Mouse (Mus musculus) heart, adult 9 months (tissue): ENCODE results near the gene Lrrn4cl.
"Not testable (repeated sequence)": the region's sequence is repeated elsewhere in the genome, so short reads cannot be mapped to it uniquely, and the experiment has no call there.

ENCODE experiments used
- DNase-seq, 2 experiments: peaks; one replicate each; pipeline ENCODE4 v3.0.0; 2022; ENCODE audit warnings: low spot score in 2 of 2

Gene Lrrn4cl

DNA sequence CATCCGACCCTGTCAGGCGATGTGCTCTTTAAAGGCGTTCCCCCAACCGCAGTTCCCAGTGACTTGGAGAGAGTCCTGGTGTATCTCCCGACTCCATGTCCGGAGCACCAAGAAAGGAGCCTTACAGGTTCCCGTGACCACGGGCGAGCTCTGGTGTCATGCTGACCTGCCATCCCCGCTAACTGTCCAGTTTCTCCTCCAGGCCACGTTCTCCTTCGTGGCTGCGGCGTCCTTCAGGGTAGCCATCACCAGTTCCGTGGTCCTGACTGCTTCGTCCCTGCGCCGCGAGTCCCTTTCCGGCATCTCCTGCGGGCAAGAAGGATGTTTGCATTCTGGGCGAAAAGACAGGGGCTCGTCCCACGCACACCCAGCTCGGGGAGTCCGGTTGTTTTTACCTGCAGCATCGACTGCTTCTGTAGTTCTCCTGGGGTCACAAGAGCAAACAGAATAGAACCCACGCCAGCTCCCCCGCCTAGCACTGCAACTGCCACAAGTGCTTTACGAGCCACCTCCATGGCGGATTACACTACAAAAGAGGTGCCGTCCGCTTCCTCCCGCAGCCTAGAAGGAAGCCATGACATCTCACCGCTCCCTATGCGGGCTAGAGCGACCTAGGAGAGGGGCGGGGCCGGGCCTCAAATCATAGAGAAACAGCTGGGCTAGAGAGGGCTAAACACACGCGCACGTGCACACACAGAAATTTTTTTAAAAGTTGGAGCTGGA, 29.9 kb downstream of the Lrrn4cl start, which contains the start of gene Uqcc3:
Uqcc3 (minus strand) TSS at position 613 of the 723 bp plus-strand sequence.
- peak; percentile 91 to 92 for DNase-seq

DNA sequence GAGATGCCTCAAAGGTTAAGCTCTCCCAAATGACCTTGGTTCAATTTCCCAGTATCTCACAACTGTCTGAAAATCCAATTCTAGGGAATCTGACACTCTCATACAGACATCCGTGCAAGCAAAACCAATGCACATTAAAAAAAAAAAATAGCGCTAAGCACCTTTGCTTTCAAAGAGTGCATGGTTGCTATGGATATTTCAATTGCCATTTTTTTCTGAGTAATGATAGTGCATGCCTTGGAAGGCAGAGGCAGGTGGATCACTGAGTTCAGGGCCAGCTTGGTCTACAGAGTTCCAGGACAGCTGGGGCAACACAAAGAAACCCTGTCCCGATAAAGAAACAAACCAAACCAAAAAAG, 30.4 kb downstream of the Lrrn4cl start:
- DNase-seq: no peak

DNA sequence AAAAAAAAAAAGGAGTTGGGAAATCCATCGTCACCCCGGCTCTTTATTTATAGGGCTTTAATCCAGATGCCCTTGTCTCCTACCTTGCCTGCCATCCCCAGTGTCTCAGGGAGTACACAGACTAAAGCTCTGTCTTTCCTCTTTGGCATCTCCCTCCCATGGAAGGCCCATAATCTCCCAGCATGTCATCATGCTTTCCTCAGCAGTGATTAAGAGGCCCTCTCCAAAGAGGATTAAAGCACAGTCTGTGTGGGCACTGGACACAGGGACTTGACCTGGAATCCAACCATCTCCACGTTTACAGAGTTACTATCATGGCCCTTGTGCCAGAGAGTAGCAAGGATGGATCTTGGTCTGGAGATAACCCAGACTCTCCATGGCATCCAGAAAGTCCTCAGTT, 33.0 kb downstream of the Lrrn4cl start, which contains the start of the genes Lbhd1 and Gm49403:
Lbhd1 (plus strand) TSS at position 117 of the 400 bp plus-strand sequence.
Gm49403 (plus strand) TSS at position 315 of the 400 bp plus-strand sequence.
- no peak for DNase-seq

DNA sequence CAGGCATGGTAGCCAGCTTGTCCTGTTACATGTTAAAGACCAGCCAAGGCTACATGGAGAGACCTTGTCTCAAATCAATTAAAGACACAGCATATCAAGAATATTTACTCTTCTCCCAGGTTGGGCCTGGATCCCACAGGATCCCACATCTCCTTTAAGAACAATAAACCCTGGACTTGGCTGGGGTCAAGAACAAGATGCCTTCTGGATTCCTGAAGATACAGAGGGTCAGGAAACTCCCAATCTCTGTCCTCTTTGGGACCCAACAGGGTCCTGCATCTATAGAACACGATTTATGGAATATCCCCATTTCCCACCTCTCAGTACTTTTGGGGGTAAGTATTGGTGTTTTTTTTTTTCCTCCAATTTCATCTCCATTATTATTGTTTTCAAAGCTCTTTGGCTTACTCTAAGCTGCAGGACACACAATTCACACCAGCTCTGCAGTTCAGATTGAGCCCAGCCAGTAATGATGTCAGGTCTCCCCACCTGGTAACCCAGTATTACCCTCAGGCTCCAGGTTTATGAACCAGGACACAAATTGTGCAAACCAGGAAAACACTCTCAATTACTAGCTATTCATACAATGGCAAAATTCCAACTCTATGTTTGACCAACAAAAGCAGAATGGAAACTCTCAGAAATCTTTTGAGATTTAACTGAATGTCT, 36.5 kb downstream of the Lrrn4cl start:
- no peak for DNase-seq

DNA sequence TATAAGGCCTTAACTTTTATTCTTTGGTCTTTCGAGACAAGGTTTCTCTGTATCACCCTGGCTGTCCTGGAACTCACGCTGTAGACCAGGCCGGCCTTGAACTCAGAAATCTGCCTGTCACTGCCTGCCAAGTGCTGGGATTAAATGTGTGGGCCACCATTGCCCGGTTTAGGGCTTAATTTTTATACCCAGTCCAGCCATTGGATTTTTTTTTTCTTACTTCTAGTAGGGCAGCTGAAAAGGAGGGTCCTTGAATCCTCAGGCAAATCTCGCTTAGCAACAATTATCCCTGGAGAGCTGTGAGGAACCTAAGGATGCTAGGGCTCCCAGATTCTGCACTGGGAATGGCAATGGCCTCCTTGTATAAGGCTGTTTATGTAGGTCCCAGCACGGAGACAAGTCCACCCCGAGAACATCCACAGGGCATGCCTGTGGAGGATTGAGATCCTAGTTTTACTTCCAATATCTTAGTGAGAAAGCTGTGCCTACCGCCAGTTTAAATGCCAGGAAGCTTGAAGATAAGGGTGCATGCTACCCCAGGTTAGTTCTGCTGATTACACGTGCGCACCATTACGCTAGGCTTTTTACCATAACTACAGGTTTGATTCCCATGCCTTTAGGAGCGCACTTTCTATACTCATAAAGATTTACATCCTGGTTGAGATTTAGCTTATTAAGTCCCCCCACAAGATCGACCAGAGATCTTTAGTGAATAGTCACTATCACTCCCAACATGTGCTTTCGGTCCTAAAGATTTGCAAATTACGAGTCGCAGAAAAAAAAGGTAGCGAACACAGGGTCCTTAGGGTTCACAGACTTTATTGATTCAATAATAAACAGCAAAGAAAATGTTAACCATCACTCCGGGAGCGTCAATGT, 37.3 kb downstream of the Lrrn4cl start:
- no peak for DNase-seq

DNA sequence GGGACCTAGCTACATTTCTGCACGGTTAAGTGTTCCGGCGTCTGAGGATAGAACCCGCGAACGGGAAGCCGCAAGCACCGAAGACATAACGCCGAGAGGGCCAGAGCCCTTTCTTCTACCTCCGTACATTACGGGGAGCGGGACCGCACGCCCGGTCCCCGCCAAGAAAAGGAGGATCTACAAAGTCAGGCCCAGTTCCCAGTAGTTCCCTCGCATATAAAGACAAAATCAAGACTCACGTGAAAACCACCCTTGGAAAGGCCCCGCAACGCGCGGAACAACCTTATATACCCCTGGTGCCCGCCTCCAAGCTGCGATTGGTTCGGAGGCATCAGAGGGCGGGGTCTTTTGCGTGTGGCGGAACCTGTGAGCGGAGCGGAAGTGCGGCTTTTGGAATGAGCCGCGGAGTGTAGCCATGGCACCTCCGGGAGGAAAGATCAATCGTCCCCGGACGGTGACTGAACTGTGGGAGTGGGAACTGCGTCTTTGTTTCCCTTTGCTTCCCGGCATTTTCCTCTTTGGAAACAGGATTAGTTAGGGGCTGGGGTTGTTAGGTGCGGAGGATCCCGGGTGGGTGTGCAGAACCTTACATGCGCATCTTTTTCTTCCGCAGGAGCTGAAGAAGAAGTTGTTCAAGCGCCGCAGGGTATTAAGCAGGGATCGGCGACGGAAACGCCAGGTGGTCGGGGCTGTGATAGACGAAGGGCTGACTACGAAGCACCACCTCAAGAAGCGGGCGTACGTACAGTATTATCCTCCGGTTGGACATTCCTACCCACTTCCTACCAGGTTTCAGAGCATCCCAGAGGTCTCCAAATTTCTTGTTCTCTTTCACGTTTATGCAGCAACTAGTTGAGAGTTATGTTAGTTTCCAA, 38.2 kb downstream of the Lrrn4cl start, which contains the start of the genes 1810009A15Rik and Gm49416:
1810009A15Rik (plus strand) TSS at position 343 of the 875 bp plus-strand sequence.
Gm49416 (plus strand) TSS at position 416 of the 875 bp plus-strand sequence.
- DNase-seq: peak; percentile 94 to 95

DNA sequence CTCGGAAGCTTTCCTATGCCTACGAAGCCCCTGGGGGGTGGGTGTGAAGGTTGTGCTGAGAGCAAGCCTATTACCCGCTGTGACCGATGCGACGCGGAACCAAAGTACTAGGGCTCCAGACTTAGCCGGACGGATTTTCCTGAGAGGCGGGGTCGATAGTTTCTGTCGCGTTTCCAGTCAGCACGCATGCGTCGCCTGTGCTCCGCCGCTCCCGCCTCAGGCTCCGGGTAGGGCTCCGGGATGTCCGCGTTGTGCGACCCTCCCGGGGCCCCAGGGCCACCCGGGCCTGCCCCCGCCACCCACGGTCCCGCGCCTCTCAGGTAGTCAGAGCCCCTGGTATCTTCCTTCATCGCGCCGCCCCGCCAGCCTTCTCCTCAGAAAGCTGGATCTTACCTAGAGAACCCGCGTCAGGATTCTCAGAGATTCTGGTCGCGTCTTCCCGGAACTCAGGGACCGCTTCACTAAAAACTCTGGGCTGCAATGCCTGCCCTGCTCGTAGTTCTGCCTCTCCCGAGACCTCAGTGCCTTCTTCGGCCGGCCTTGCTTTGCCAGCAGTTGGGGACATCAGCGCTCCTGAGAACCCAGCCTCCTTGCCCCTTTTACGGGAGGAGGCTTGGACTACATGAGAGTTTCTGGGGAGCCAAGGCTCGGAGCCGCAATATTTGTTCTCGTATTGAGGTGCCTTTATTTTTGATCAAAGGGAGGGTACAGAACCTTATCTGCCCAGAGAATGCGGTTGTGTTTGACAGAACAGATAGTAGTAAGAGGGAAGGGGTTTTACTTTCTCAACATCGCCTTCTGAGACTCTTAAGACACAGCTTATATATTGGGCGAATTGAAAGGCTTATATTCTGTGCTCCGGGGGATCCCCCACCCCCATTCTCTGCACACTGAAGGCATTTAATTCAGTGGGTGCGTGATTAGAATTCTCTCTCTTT, 42.5 kb downstream of the Lrrn4cl start, which contains the start of gene Ints5:
Ints5 (plus strand) TSS at position 177 of the 938 bp plus-strand sequence.
- DNase-seq: peak; percentile 81 to 84

DNA sequence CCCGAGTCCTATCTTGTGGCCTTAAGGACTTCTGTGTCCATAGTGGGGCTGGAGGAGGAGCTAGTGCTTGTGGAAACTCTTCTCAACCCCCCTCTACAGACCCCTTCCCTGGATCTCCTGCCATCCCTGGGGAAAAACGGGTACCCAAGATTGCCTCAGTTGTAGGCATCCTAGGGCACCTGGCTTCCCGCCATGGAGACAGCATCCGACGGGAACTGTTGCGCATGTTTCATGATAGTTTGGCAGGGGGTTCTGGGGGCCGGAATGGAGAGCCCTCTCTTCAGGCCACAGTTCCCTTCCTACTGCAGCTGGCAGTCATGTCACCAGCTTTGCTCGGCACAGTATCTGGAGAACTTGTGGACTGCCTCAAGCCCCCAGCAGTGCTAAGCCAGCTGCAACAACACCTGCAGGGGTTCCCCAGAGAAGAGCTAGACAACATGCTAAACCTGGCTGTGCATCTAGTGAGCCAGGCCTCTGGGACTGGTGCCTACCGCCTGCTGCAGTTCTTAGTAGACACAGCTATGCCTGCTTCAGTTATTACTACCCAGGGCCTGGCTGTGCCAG, 44.9 kb downstream of the Lrrn4cl start:
- DNase-seq: no peak

DNA sequence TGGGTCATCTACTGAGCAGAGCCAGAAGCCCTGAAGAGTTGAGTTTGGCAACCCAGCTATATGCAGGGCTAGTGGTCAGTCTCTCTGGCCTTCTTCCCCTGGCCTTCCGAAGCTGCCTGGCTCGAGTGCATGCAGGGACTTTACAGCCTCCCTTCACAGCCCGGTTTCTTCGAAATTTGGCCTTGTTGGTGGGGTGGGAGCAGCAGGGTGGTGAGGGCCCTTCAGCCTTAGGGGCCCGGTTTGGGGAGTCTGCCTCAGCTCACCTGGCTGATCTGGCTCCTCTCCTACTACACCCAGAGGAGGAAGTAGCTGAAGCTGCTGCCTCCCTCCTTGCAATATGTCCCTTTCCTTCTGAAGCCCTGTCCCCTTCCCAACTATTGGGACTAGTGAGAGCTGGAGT, 45.7 kb downstream of the Lrrn4cl start:
- DNase-seq: not testable (repeated sequence)

DNA sequence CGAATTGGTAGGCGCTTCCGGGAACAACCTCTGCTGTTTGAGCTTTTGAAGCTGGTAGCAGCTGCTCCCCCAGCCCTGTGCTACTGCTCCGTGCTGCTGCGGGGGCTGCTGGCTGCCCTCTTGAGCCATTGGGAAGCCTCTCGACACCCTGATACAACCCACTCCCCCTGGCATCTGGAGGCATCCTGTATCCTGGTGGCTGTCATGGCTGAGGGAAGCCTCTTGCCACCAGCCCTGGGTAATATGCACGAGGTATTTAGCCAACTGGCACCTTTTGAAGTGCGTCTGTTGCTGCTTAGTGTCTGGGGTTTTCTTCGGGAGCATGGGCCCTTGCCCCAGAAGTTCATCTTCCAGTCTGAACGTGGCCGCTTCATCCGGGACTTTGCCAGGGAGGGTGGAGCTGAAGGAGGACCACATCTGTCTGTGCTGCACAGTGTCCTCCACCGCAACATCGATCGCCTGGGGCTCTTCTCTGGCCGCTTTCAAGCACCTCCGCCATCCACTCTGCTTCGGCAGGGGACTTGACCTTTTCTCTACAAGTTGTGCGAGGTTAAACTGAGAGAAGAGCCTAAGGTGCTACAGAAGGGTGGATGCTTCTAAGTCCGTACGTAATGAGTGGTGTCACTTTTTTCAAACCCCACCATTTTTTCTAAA, 46.8 kb downstream of the Lrrn4cl start:
- peak; percentile 24 to 36 for DNase-seq

DNA sequence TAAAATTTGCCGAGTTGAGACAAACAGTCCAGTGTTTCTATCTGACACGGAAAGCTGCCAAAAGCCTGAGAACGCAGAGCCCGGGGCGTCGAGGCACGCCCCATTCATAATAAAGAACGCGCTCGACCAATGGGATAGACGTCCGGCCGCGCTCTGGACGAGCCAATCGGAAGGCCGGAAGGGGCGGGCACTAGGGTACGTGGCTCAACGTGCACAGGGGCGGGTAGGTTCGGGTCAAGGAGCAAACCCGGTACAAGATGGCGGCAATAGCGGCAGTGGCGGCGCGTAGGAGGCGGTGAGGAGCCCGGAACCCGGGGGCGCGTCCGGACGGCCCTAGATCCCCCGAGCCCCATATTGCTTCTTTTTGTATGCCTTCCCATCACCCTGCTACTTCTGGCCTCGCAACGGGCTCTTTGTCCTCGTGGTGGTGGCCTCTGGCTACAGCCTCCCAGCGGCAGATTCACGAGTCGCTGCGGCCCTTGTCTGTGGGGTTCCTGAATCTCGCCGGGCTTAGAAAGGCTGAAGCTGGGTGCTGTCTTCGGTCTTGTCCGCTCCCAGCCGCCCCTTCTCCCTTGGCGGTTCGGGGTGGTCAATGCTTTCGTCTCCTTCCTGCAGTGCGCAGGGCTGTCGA, 47.4 kb downstream of the Lrrn4cl start, which contains the start of gene Ganab:
Ganab (plus strand) TSS at position 207 of the 631 bp plus-strand sequence.
- peak; percentile 95 for DNase-seq

DNA sequence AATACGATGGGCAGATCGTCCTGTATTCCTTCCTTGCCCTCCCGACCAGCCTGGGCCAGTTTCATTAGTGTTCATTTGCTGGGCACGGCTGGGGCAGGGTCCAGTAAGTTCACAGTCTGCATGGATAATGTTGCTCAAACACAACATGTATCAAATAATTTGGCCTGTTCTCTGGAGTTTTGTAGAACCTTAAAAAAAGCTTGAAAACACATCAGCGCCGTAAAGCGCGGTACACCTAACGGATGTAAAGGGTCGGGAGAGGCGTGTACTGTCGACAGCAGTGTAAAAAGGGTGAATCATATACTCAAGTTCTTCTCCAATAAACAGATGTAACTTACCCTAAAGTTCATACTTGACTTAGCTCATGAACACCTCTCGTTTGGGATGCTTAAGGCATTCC, 48.0 kb downstream of the Lrrn4cl start:
- no peak for DNase-seq

DNA sequence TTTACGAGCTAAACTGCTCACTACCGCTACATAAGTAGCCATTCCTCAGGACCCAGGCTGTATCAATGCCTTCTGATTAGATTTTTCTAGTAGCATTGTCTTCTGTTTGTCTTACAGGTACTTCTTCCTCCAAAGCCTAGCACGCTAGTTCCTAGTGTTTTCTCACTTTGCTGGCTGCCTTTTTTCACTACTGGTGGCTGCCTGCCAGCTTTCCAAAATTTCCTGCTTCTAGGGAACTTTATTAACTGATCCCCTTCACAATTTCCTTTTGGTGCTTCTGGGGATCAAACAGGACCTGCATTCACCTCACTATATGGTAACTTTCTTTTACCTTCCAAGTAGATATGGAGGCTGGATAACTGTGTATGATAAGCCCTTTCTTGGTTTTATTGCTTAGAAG, 48.5 kb downstream of the Lrrn4cl start:
- DNase-seq: no peak

DNA sequence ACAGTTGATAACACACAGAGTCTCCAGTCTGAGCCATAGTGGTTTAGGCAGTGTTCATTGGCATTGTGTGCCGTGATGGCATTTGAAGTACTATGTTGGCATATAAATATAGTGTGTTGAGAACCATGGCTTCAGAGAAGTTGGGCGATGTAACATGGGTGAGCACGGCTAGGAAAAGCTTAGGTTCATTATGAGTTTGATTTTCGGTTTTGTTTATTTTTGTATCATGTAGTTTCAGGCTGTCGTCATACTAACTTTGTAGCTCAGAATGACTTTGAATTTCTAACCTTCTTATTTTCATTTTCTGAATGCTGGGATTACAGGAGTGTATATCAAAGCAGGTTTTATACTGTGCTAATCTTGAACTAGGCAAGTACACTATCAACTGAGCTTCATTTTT, 52.8 kb downstream of the Lrrn4cl start:
- no peak for DNase-seq
